15 mouse cellular contexts compared by ENCODE assay signal in the genomic region with DNA sequence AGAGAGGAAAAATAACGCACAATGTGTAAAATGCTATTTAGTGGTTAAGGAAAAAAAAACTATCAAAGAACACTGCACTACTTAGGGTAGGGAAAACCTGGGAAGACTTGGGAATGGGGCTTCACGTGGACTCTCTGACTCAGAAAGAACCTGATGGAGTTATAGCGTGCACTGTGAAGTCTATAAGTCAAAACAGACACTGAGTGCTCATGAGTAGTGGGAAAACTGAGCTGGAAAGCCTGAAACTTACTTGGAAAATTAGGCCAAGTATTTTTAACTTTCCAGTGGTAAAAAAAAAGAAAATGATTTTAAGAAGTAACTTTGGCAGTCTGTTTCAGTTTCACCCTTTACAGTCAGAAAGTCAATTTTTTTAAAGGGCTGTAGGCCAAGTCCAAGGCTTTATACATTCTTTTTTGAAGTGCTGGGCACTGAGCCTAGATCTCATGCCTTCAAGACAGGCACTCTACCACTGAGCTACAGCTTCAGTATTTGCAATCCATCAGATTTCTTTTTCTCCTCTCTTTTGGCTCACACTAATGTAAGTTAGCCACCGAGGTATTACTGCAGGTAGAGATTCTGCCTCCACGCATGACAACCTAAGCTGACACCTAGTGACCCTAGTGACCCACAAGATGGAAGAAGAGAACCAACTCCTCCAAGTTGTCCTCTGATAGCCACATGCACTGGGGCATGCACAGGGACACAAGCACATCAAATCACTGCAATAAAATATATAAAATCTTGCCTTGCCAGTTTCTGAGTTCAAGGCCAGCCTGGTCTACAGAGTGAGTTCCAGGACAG. TPM values are rescaled to one million over a fixed set of nuclear protein-coding genes. Genes with fewer than 3 reads are reported as not detected.
DNase-seq lines count a peak whose midpoint lies in the region; ATAC-seq and TF ChIP-seq lines count a peak whose summit lies in the region.
"Had no signal": no experiment of that assay in that cellular context is flagged by ENCODE, and none has a peak within 500 bp of the region (broad histone marks: within the 10 kb centered on the region; RNA-seq: fewer than 3 reads in every experiment).

No protein-coding gene starts in this region.

- dilution Hi-C loops in CH12.LX (cut with MboI; ENCODE audit: extremely low pct_ligation_motif_present, extremely low pct_unique_long_range_greater_than_20kb, low sequenced_read_pairs) = no loop called here

- WGBS in heart, postnatal 0 days = 78% methylated on average over 5 of the region's 5 CpGs
- WGBS in heart, embryonic 12.5 days = 83% methylated on average over 5 of the region's 5 CpGs
- 40% methylated on average over 5 of the region's 5 CpGs for WGBS in limb, embryonic 15.5 days
- WGBS in forebrain, embryonic 14.5 days = 93% methylated on average over 5 of the region's 5 CpGs

- no peak overlapping the region for H3K9ac ChIP-seq in heart, postnatal 0 days (replicated peaks; ENCODE audit: low read depth, low read length)
- H3K9ac ChIP-seq in heart, embryonic 12.5 days = no peak overlapping the region
- no peak overlapping the region for H3K9ac ChIP-seq in CH12.LX (ENCODE audit: insufficient read depth, low read depth)
- H3K9ac ChIP-seq in limb, embryonic 15.5 days = no peak overlapping the region
- no peak overlapping the region for H3K9ac ChIP-seq in forebrain, embryonic 14.5 days (ENCODE audit: low read length)
- H3K9ac ChIP-seq: kidney, embryonic 15.5 days; liver, embryonic 14.5 days had no signal

- in situ Hi-C loops in CH12.LX (cut with MboI; ENCODE audit: low pct_ligation_motif_present, low pct_unique_long_range_greater_than_20kb, low sequenced_read_pairs) = no loop called here

- H3K9me3 ChIP-seq in heart, postnatal 0 days (replicated peaks; ENCODE audit: control insufficient read depth, low read length) = no peaks in the 10 kb centered on the region
- no peaks in the 10 kb centered on the region for H3K9me3 ChIP-seq in heart, embryonic 12.5 days (replicated peaks)
- H3K9me3 ChIP-seq in CH12.LX (replicated peaks; ENCODE audit: low read length) = no peaks in the 10 kb centered on the region
- H3K9me3 ChIP-seq in limb, embryonic 15.5 days = no peaks in the 10 kb centered on the region
- no peaks in the 10 kb centered on the region for H3K9me3 ChIP-seq in forebrain, embryonic 14.5 days (replicated peaks; ENCODE audit: control insufficient read depth, low read length)
- H3K9me3 ChIP-seq: kidney, embryonic 15.5 days had no signal

- H3K27ac ChIP-seq in heart, postnatal 0 days (ENCODE audit: low read depth) = peak overlapping the region; percentile 15; the same call in 1 of the 2 replicates
- no peak overlapping the region for H3K27ac ChIP-seq in heart, embryonic 12.5 days (ENCODE audit: poor library complexity, severe bottlenecking)
- no peak overlapping the region for H3K27ac ChIP-seq in CH12.LX (ENCODE audit: insufficient read depth, low read depth)
- peak overlapping the region; percentile 83 for H3K27ac ChIP-seq in limb, embryonic 15.5 days
- no peak overlapping the region for H3K27ac ChIP-seq in forebrain, embryonic 14.5 days (ENCODE audit: low read depth, low read length)
- H3K27ac ChIP-seq: kidney, embryonic 15.5 days; liver, embryonic 14.5 days had no signal

- peaks cover 7% of the 10 kb centered on the region; the same call in 1 of the 2 replicates for H3K4me1 ChIP-seq in heart, postnatal 0 days (ENCODE audit: control insufficient read depth, insufficient read depth)
- H3K4me1 ChIP-seq in heart, embryonic 12.5 days (replicated peaks) = 0 out of 2 replicates have a peak, but pooled peaks cover 2% of the 10 kb centered on the region
- H3K4me1 ChIP-seq in CH12.LX (ENCODE audit: control insufficient read depth in 1 of 2, insufficient read depth in 2 of 2) = peaks cover 5 to 33% of the 10 kb centered on the region in 2 experiments; a peak in 3 of 4 replicates
- peaks cover 11% of the 10 kb centered on the region; the same call in 1 of the 2 replicates for H3K4me1 ChIP-seq in limb, embryonic 15.5 days
- no peaks in the 10 kb centered on the region for H3K4me1 ChIP-seq in forebrain, embryonic 14.5 days (ENCODE audit: control insufficient read depth, insufficient read depth, low read length)
- H3K4me1 ChIP-seq: kidney, embryonic 15.5 days had no signal

- no peak for TF ChIP-seq EP300 in heart, postnatal 0 days (IDR thresholded peaks at IDR 0.05; ENCODE audit: low read depth)
- TF ChIP-seq EP300 in CH12.LX (IDR thresholded peaks at IDR 0.05; ENCODE audit: low read length) = no peak

- no peak for TF ChIP-seq RAD21 in CH12.LX (IDR thresholded peaks at IDR 0.05; ENCODE audit: low read depth, low read length)

- H3K4me3 ChIP-seq in heart, postnatal 0 days (ENCODE audit: low read depth, low read length) = no peak overlapping the region
- H3K4me3 ChIP-seq in heart, embryonic 12.5 days = no peak overlapping the region
- H3K4me3 ChIP-seq in CH12.LX (replicated peaks in 1 of 3; ENCODE audit: low read depth in 2 of 3, low read length in 2 of 3, poor library complexity in 1 of 3) = no peak overlapping the region
- H3K4me3 ChIP-seq in limb, embryonic 15.5 days = no peak overlapping the region
- H3K4me3 ChIP-seq in forebrain, embryonic 14.5 days (ENCODE audit: low read depth, low read length) = no peak overlapping the region
- H3K4me3 ChIP-seq: kidney, embryonic 15.5 days had no signal

- H3K79me2 ChIP-seq in CH12.LX (replicated peaks; ENCODE audit: control insufficient read depth, extremely low read depth, insufficient read depth, poor library complexity, severe bottlenecking) = no peaks in the 10 kb centered on the region

- peaks cover 22% of the 10 kb centered on the region for H3K36me3 ChIP-seq in heart, postnatal 0 days (replicated peaks; ENCODE audit: control insufficient read depth, insufficient read depth, low read length)
- H3K36me3 ChIP-seq in heart, embryonic 12.5 days = peaks cover 26% of the 10 kb centered on the region
- H3K36me3 ChIP-seq in CH12.LX (replicated peaks in 1 of 2; ENCODE audit: control insufficient read depth in 1 of 2, insufficient read depth in 1 of 2, low read length in 1 of 2) = peaks cover 2 to 27% of the 10 kb centered on the region in 2 experiments
- peaks cover 5% of the 10 kb centered on the region; the same call in 1 of the 2 replicates for H3K36me3 ChIP-seq in limb, embryonic 15.5 days
- peaks cover 34% of the 10 kb centered on the region for H3K36me3 ChIP-seq in forebrain, embryonic 14.5 days (ENCODE audit: control insufficient read depth, insufficient read depth, low read length)

- no peak overlapping the region for H3K4me2 ChIP-seq in heart, postnatal 0 days (ENCODE audit: low read depth, low read length)
- H3K4me2 ChIP-seq in heart, embryonic 12.5 days = no peak overlapping the region
- H3K4me2 ChIP-seq in CH12.LX (ENCODE audit: insufficient read depth, low read depth, poor library complexity, severe bottlenecking) = no peak overlapping the region
- H3K4me2 ChIP-seq in limb, embryonic 15.5 days = no peak overlapping the region
- H3K4me2 ChIP-seq in forebrain, embryonic 14.5 days (ENCODE audit: low read length) = no peak overlapping the region
- H3K4me2 ChIP-seq: kidney, embryonic 15.5 days had no signal

- no peak for TF ChIP-seq CTCF in heart, postnatal 0 days (IDR thresholded peaks at IDR 0.05; ENCODE audit: low read depth)
- TF ChIP-seq CTCF in CH12.LX (conservative IDR thresholded peaks at IDR 0.05 in 1 of 2, IDR thresholded peaks at IDR 0.05 in 1 of 2; ENCODE audit: low read depth in 2 of 2, low read length in 2 of 2) = no peak

- TF ChIP-seq POLR2A in CH12.LX (IDR thresholded peaks at IDR 0.05; ENCODE audit: low read depth, low read length) = no peak

- no peak for ATAC-seq in heart, postnatal 0 days (ENCODE audit: insufficient read depth, low read depth)
- ATAC-seq in heart, embryonic 12.5 days (ENCODE audit: insufficient number of reproducible peaks, low FRiP score) = no peak
- ATAC-seq in limb, embryonic 15.5 days (ENCODE audit: insufficient number of reproducible peaks, low FRiP score, low TSS enrichment, low read depth) = peak; percentile 85
- no peak for ATAC-seq in forebrain, embryonic 14.5 days

- DNase-seq in adrenal gland, postnatal 10 days = peak; percentile 35
- DNase-seq in adrenal gland, postnatal 4 days (ENCODE audit: low spot score in 2 of 2) = no peak
- no peak for DNase-seq in heart, postnatal 0 days (ENCODE audit: low spot score)
- no peak for DNase-seq in CH12.LX (ENCODE audit: extremely low read depth)
- no peak for DNase-seq in thymus, postnatal 4 days
- no peak for DNase-seq in forebrain, embryonic 14.5 days (ENCODE audit: low spot score)
- DNase-seq: cerebellum, adult 8-10 months; gastrocnemius, postnatal 36 days; layer of hippocampus, adult 9-11 months; right cerebral cortex, postnatal 25 days; thymus, adult 18-20 months had no signal

- H3K27me3 ChIP-seq in heart, postnatal 0 days (ENCODE audit: control insufficient read depth, insufficient read depth, low read length) = no peaks in the 10 kb centered on the region
- H3K27me3 ChIP-seq in heart, embryonic 12.5 days (replicated peaks) = no peaks in the 10 kb centered on the region
- no peaks in the 10 kb centered on the region for H3K27me3 ChIP-seq in CH12.LX (replicated peaks)
- H3K27me3 ChIP-seq in limb, embryonic 15.5 days = no peaks in the 10 kb centered on the region
- H3K27me3 ChIP-seq in forebrain, embryonic 14.5 days (replicated peaks; ENCODE audit: control insufficient read depth, insufficient read depth, low read length) = no peaks in the 10 kb centered on the region
- H3K27me3 ChIP-seq: kidney, embryonic 15.5 days had no signal

RNA-seq across cellular contexts. Expression of gene Zbtb37, which starts 9.0 kb away (rescaled TPM):
- total RNA-seq in adrenal gland, postnatal 10 days (2021) = 10 to 100 TPM; 11.3 to 21.9 TPM
- total RNA-seq in adrenal gland, postnatal 4 days (2021) = 10 to 100 TPM; 26.4 to 29.5 TPM
- total RNA-seq in heart, postnatal 0 days (2014; rRNA removed; ENCODE audit: low replicate concordance) = 3.1 and 5.6 TPM in 2 replicates
- 4.5 and 5.0 TPM in 2 replicates for polyA plus RNA-seq in heart, postnatal 0 days (2015; fragmentation: Nextera tagmentation; extraction: Ambion mirVana)
- polyA plus RNA-seq in heart, embryonic 12.5 days (2016; fragmentation: Nextera tagmentation; extraction: Ambion mirVana) = 7.8 and 8.1 TPM in 2 replicates
- 4.7 and 5.2 TPM in 2 replicates for total RNA-seq in CH12.LX (2012; rRNA removed)
- total RNA-seq in CH12.LX (2014; rRNA removed) = 3.1 and 4.5 TPM in 2 replicates
- 3.6 and 4.8 TPM in 2 replicates for polyA plus RNA-seq in CH12.LX (2012; ENCODE audit: insufficient read length, low read depth)
- polyA plus RNA-seq in limb, embryonic 15.5 days (2015; fragmentation: Nextera tagmentation; extraction: Ambion mirVana) = 7.9 and 8.4 TPM in 2 replicates
- polyA plus RNA-seq in forebrain, embryonic 14.5 days (2014; fragmentation: Nextera tagmentation; extraction: Ambion mirVana) = 10.5 and 17.8 TPM in 2 replicates

RNA-seq across cellular contexts. Expression of gene Dars2, which starts 44.8 kb away (rescaled TPM):
- 10 to 100 TPM; 26.3 to 30.1 TPM for total RNA-seq in adrenal gland, postnatal 10 days (2021)
- 10 to 100 TPM; 30.2 to 31.0 TPM for total RNA-seq in adrenal gland, postnatal 4 days (2021)
- total RNA-seq in heart, postnatal 0 days (2014; rRNA removed; ENCODE audit: low replicate concordance) = 16.3 and 18.6 TPM in 2 replicates
- polyA plus RNA-seq in heart, postnatal 0 days (2015; fragmentation: Nextera tagmentation; extraction: Ambion mirVana) = 17.4 and 19.8 TPM in 2 replicates
- polyA plus RNA-seq in heart, embryonic 12.5 days (2016; fragmentation: Nextera tagmentation; extraction: Ambion mirVana) = 35.2 and 38.4 TPM in 2 replicates
- total RNA-seq in CH12.LX (2012; rRNA removed) = 44.7 and 46.2 TPM in 2 replicates
- total RNA-seq in CH12.LX (2014; rRNA removed) = 64.7 and 74.0 TPM in 2 replicates
- 50.6 and 55.3 TPM in 2 replicates for polyA plus RNA-seq in CH12.LX (2012; ENCODE audit: insufficient read length, low read depth)
- 26.2 and 26.7 TPM in 2 replicates for polyA plus RNA-seq in limb, embryonic 15.5 days (2015; fragmentation: Nextera tagmentation; extraction: Ambion mirVana)
- polyA plus RNA-seq in forebrain, embryonic 14.5 days (2014; fragmentation: Nextera tagmentation; extraction: Ambion mirVana) = 38.4 and 41.3 TPM in 2 replicates

RNA-seq across cellular contexts. Expression of gene Cenpl, which starts 44.9 kb away (rescaled TPM):
- total RNA-seq in adrenal gland, postnatal 10 days (2021) = 1 to 10 TPM; 5.7 to 6.2 TPM
- 10 to 100 TPM in 1 of 2 experiments, 1 to 10 TPM in 1; 9.6 to 10.2 TPM for total RNA-seq in adrenal gland, postnatal 4 days (2021)
- 0.69 and 5.3 TPM in 2 replicates for total RNA-seq in heart, postnatal 0 days (2014; rRNA removed; ENCODE audit: low replicate concordance)
- 6.9 and 7.3 TPM in 2 replicates for polyA plus RNA-seq in heart, postnatal 0 days (2015; fragmentation: Nextera tagmentation; extraction: Ambion mirVana)
- 17.0 and 17.8 TPM in 2 replicates for polyA plus RNA-seq in heart, embryonic 12.5 days (2016; fragmentation: Nextera tagmentation; extraction: Ambion mirVana)
- total RNA-seq in CH12.LX (2012; rRNA removed) = 4.6 and 5.5 TPM in 2 replicates
- 10.4 and 11.5 TPM in 2 replicates for total RNA-seq in CH12.LX (2014; rRNA removed)
- polyA plus RNA-seq in CH12.LX (2012; ENCODE audit: insufficient read length, low read depth) = 13.1 and 13.3 TPM in 2 replicates
- polyA plus RNA-seq in limb, embryonic 15.5 days (2015; fragmentation: Nextera tagmentation; extraction: Ambion mirVana) = 25.5 and 26.4 TPM in 2 replicates
- 22.7 and 27.5 TPM in 2 replicates for polyA plus RNA-seq in forebrain, embryonic 14.5 days (2014; fragmentation: Nextera tagmentation; extraction: Ambion mirVana)

RNA-seq across cellular contexts. Expression of gene Serpinc1, which starts 47.2 kb away (rescaled TPM):
- 100 to 1,000 TPM; 292 to 761 TPM for total RNA-seq in adrenal gland, postnatal 10 days (2021)
- 100 to 1,000 TPM in 1 of 2 experiments, 10 to 100 TPM in 1; 10.2 to 294 TPM for total RNA-seq in adrenal gland, postnatal 4 days (2021)
- 0.53 and 1.3 TPM in 2 replicates for total RNA-seq in heart, postnatal 0 days (2014; rRNA removed; ENCODE audit: low replicate concordance)
- 1.5 and 1.6 TPM in 2 replicates for polyA plus RNA-seq in heart, postnatal 0 days (2015; fragmentation: Nextera tagmentation; extraction: Ambion mirVana)
- polyA plus RNA-seq in heart, embryonic 12.5 days (2016; fragmentation: Nextera tagmentation; extraction: Ambion mirVana) = 2.1 and 2.3 TPM in 2 replicates
- total RNA-seq in CH12.LX (2012; rRNA removed) = 154 and 204 TPM in 2 replicates
- total RNA-seq in CH12.LX (2014; rRNA removed) = 193 and 202 TPM in 2 replicates
- 143 and 149 TPM in 2 replicates for polyA plus RNA-seq in CH12.LX (2012; ENCODE audit: insufficient read length, low read depth)
- 2.6 and 5.1 TPM in 2 replicates for polyA plus RNA-seq in limb, embryonic 15.5 days (2015; fragmentation: Nextera tagmentation; extraction: Ambion mirVana)
- polyA plus RNA-seq in forebrain, embryonic 14.5 days (2014; fragmentation: Nextera tagmentation; extraction: Ambion mirVana) = 1.1 and 1.9 TPM in 2 replicates

Comparison
In these comparisons a context has a peak if more than half of its experiments do, and no peak if none do; other contexts are left out.
1. H3K27ac ChIP-seq: peak in heart, postnatal 0 days (single experiment) and limb, embryonic 15.5 days (single experiment); none in heart, embryonic 12.5 days (single experiment), CH12.LX (single experiment) and forebrain, embryonic 14.5 days (single experiment).